Mouse (Mus musculus) erythroblast, embryonic 14.5 days (primary cell): Measurements from ENCODE around the gene Arfgap3. TPM values are rescaled to one million over a fixed set of nuclear protein-coding genes. Genes with fewer than 3 reads are reported as not detected.

ENCODE experiments used
- H3K27me3 ChIP-seq: 2 replicates; pipeline ENCODE4 v1.6.1; 2012; ENCODE audit warnings: inconsistent platforms; ENCODE audit not compliant: control insufficient read depth
- H3K36me3 ChIP-seq: 2 replicates; pipeline ENCODE4 v1.6.1; 2012; ENCODE audit warnings: mild to moderate bottlenecking, inconsistent platforms; ENCODE audit not compliant: control insufficient read depth
- H3K4me1 ChIP-seq: 2 replicates; pipeline ENCODE4 v1.6.1; 2012; ENCODE audit warnings: inconsistent platforms; ENCODE audit not compliant: control insufficient read depth
- H3K4me3 ChIP-seq: replicated peaks from 2 replicates; pipeline ENCODE3; 2012; ENCODE audit warnings: moderate library complexity, mild to moderate bottlenecking, inconsistent platforms
- H3K9me3 ChIP-seq: 2 replicates; pipeline ENCODE4 v1.6.1; 2012; ENCODE audit warnings: low read length, inconsistent platforms, mixed read lengths; ENCODE audit not compliant: control insufficient read depth
- GATA1 ChIP-seq: IDR thresholded peaks from 2 replicates; pipeline ENCODE4 v1.6.1; 2012; ENCODE audit warnings: low read length, inconsistent platforms, mixed read lengths
- TAL1 ChIP-seq: IDR thresholded peaks from 3 replicates; pipeline ENCODE4 v1.6.1; 2012; ENCODE audit warnings: low read length, inconsistent platforms, mixed read lengths
- polyA plus RNA-seq: library from polyadenylated mRNA; stranded (reverse); fragments of >175 nt; gene quantifications from 2 replicates; pipeline ENCODE4 v1.2.3, GENCODE M21; 2012

Gene Arfgap3
- polyA plus RNA-seq, 1 experiment: 3.3 TPM

DNA sequence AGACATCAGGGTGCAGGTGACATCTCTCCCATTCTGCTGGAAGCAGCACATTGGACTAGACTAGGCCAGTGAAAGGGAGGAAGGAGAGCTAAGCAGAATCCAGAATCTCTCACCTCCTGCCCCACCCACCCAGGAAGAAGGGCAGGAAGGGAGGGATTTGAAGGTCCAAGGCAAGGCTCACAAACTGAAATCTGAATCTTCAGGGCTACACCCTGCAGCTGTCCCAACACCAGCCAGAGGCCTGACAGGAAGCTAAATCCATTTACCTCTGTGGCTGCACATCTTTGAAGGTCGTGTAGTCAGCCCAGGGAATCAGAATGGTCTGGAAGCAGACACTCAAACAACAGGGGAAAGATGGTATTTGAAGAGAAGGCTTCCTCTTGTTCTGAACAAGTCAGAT lies 84.8 kb downstream of the Arfgap3 start:
- Histone ChIP-seq H3K4me3 (no peak overlapping the region), H3K4me1 (no peaks in the 10 kb centered on the region; the same call in 1 of the 2 replicates)

DNA sequence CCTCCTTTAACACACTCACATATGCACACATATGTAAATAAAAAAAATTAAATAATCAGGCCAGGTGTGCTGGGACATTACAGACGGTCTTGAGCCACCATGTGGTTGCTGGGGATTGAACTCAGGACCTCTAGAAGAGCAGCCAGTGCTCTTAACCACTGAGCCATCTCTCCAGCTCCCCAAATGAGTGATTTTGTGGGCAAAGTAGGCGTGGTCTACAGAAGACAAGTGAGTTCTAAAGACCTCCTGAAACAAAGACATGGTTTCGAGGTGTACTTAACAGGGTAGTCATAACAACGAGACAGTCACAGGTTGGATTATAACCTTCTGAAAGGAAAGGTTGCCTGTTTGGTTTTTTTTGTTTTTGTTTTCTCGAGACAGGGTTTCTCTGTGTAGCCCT lies 86.6 kb downstream of the Arfgap3 start:
- H3K4me3 ChIP-seq: no peak overlapping the region
- TF ChIP-seq TAL1: no peak
- TF ChIP-seq GATA1: no peak
- H3K36me3 ChIP-seq: no peaks in the 10 kb centered on the region
- no peaks in the 10 kb centered on the region; the same call in 1 of the 2 replicates for H3K4me1 ChIP-seq
- H3K9me3 ChIP-seq: no peaks in the 10 kb centered on the region
- peaks cover 2% of the 10 kb centered on the region; the same call in 1 of the 2 replicates for H3K27me3 ChIP-seq

More for the DNA sequence above, 84.8 kb downstream of the Arfgap3 start:
- H3K27me3 ChIP-seq: peaks cover 2% of the 10 kb centered on the region; the same call in 1 of the 2 replicates
- H3K9me3 ChIP-seq: no peaks in the 10 kb centered on the region
- H3K36me3 ChIP-seq: no peaks in the 10 kb centered on the region
- TF ChIP-seq TAL1 (no peak), GATA1 (no peak)

DNA sequence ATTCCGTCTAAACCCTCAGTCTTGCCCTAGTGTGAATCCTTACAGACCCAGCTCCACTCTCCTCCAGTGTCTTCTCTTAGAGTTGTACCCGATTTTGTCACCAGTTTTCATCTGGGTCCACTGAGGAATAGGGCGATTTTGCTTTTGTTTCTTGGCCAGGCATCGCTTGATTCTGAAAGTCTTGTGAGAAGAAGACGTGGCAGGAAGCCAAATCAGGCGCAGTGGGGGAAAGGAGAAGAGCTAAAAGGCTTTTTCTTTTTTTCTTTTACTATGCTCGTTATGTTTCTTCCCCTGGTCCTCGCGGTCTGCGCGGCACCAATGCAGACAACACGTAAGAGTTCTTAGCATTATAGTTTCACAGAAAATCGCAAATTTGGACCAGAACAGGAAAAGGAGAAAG lies 92.1 kb downstream of the Arfgap3 start:
- peaks cover 7% of the 10 kb centered on the region for H3K27me3 ChIP-seq
- H3K4me3 ChIP-seq: no peak overlapping the region
- TF ChIP-seq GATA1: no peak
- TF ChIP-seq TAL1: no peak
- H3K9me3 ChIP-seq: peaks cover 8% of the 10 kb centered on the region
- H3K4me1 ChIP-seq: peaks cover 6% of the 10 kb centered on the region
- no peaks in the 10 kb centered on the region for H3K36me3 ChIP-seq

DNA sequence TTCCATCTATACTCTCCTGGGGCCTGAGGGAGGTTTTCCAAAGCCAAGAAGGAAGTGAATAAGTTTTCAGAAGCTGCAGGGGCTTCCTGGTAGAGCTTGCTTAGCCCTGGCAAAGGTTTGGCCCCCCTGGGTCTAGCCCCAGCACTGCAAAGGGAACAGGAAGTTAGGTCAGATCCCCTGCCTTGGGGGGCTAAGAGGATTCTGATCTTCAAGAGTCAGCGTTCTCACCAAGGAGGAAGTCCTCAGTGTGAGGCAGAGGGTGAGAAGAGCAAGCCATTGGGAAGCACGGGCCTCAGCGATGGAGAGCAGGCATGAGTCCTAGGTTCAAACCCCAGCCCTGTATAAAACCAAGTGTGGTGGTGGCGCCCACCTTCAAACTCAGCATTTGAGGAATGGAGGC lies 93.6 kb downstream of the Arfgap3 start:
- H3K4me3 ChIP-seq: no peak overlapping the region
- TF ChIP-seq GATA1 (no peak), TAL1 (no peak)
- peaks cover 21% of the 10 kb centered on the region for H3K27me3 ChIP-seq
- H3K4me1 ChIP-seq: peaks cover 6% of the 10 kb centered on the region
- H3K36me3 ChIP-seq: no peaks in the 10 kb centered on the region
- H3K9me3 ChIP-seq: peaks cover 8% of the 10 kb centered on the region

DNA sequence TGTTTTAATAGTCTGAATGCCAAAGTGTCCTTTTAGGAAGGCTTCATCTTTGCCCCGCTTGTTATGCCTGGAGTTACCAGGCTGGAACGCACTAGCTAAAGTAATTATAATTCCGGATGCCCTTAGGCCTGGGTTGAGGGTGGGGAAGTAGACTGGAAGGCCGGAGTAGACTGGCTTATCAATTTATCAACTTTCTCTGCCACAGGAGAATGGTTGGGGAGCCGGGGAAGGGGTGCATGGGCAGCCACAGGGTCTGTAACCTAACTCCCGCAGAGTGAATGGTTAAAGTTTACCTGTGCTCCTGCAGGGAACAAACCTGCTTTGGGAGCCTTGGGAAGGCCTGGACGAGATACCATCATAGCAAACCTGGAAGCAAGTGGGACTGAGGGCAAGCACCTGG lies 94.1 kb downstream of the Arfgap3 start:
- TF ChIP-seq GATA1 (no peak), TAL1 (no peak)
- H3K4me3 ChIP-seq: no peak overlapping the region
- H3K4me1 ChIP-seq: peaks cover 7% of the 10 kb centered on the region
- no peaks in the 10 kb centered on the region for H3K36me3 ChIP-seq
- H3K9me3 ChIP-seq: peaks cover 11% of the 10 kb centered on the region
- peaks cover 26% of the 10 kb centered on the region for H3K27me3 ChIP-seq

DNA sequence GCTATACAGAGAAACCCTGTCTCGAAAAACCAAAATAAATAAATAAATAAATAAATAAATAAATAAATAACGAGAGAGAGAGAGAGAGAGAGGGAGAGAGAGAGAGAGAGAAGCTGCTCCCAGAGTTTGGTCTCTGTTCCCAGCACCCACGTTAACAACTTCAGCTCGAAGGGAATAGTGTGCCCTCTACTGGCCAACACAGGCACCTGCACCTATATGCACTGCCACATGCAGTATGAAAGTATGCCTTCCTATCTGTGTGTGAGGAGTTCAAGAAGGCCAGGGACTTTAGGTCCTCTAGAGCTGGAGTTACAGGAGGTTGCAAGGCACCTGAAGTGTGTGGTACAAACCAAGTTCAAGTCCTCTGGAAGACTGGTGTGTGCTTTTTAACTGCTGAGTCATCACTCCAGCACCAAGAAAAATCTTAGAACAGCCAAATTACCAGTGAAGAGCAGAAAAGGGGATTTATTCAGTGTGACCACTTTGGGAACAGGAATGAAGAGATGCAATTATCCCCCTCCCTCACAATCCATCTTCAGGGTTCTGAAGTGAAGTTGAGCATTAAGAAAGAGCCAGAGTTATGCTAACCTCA lies 94.8 kb downstream of the Arfgap3 start:
- peaks cover 11% of the 10 kb centered on the region for H3K9me3 ChIP-seq
- no peak for TF ChIP-seq GATA1
- TF ChIP-seq TAL1: no peak
- peaks cover 33% of the 10 kb centered on the region for H3K27me3 ChIP-seq
- peaks cover 7% of the 10 kb centered on the region for H3K4me1 ChIP-seq
- no peak overlapping the region for H3K4me3 ChIP-seq
- no peaks in the 10 kb centered on the region for H3K36me3 ChIP-seq

DNA sequence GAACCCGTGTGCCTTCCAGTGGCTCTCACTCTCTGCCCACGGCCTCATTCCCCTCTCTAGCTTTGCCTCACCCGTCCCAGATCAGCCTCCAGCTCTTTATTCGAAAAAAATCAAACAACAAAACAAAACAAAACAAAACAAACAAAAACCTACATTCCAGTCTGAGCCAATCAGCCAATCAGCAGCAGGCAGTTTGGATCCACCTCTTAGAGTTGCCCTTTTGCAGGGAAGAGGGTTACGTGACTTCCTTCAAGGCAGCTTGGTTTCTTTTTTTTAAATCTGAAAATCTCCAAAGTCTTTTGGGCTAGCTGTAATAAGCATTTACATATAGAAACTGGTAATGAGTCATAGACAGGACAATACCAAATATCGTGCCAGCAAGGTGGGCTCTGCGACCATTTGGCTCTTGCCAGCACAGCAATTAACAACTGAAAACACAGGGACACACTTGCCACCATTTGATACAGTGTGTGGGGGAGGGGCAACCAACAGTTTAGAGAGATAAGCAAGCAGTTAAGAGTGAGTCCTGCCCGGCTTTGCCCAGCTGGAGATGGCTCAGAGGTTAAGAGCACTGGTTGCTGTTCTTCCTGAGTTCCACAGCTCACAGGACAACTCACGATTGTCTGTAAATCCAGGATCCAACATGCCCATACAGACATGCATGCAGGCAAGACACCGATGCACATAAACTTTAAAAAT lies 95.5 kb downstream of the Arfgap3 start:
- Histone ChIP-seq H3K9me3 (peaks cover 11% of the 10 kb centered on the region), H3K4me1 (peaks cover 7% of the 10 kb centered on the region), H3K36me3 (no peaks in the 10 kb centered on the region), H3K27me3 (peaks cover 41% of the 10 kb centered on the region), H3K4me3 (no peak overlapping the region)
- no peak for TF ChIP-seq TAL1
- no peak for TF ChIP-seq GATA1

DNA sequence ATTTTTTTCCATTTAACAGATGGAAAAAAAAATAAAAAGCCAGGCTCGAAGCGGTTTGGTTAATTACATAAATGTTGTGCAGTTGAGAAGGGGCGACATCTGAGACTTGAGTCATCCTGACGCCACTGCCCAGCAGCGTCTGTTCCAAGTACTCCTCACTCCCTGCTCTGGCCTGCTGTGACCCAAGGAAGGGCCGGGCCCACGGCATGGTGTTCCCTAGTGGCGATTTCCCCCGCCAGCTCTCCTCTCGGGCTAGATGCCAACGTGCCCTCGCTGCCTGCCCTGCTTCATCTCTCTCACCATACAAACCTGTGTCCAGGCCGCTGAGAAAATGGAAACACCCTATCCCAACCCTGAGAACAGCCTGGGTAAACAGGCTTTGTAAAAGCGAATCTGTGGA lies 98.0 kb downstream of the Arfgap3 start:
- no peak for TF ChIP-seq TAL1
- no peak for TF ChIP-seq GATA1
- Histone ChIP-seq H3K36me3 (no peaks in the 10 kb centered on the region), H3K4me1 (peaks cover 9% of the 10 kb centered on the region), H3K27me3 (peaks cover 56% of the 10 kb centered on the region), H3K9me3 (peaks cover 11% of the 10 kb centered on the region), H3K4me3 (no peak overlapping the region)

DNA sequence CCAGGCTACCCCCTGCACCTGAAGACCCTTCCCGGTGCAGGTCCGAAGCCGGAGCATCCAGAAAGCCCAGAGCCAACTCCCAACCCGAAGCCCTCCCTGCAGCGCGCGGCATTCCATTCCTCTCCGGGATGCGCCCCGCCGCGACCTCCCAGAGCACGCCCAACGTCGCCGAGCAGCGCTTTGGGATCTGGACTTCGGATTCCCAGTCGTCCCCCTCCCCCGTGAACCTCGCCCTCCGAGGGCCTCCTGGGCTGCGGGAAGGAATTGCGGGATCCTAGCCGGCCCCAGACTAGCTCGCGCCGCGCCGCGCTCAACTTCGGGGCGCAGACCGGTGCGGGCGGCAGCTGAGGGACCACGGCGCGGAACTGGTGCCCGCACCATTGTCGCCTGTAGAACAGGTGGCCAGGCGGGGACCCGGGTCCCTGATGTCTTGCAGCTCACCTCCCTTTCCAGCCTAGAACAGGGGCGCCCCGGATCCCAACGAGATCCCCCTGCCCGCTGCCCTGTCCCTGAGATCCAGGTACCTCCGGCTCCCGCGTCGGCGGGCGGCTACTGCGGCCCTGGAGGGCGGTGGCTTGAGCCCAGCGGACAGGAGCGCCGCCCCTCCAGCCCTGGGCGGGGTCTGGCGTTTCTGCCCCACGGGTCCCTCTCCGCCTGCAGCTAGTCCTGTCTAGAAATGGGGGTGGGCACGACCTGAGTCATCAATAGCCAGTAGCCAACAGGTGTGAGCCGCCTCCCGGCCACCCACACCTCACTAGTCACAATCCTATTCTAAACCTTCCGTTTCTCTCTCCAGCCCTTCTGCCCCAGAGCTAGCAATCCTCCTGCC lies 98.7 kb downstream of the Arfgap3 start, which contains the start of gene A4galt:
TSS of gene A4galt (minus strand) at position 599 of the 829 bp plus-strand sequence.
- peaks cover 58% of the 10 kb centered on the region for H3K27me3 ChIP-seq
- H3K4me3 ChIP-seq: peak within 1 kb of the TSS; percentile 26

More for the DNA sequence above, 98.7 kb downstream of the Arfgap3 start, which contains the start of gene A4galt:
- TF ChIP-seq GATA1 (no peak), TAL1 (no peak)
- H3K4me1 ChIP-seq: peaks cover 9% of the 10 kb centered on the region
- no peaks in the 10 kb centered on the region for H3K36me3 ChIP-seq
- peaks cover 11% of the 10 kb centered on the region for H3K9me3 ChIP-seq
